Mouse (Mus musculus) intestine, embryonic 16.5 days (tissue): ENCODE measurements around the gene Cfb. TPM values are rescaled to one million over a fixed set of nuclear protein-coding genes. Genes with fewer than 3 reads are reported as not detected.
A peak's percentile ranks its signal among the peaks of the same experiment; 100 is the strongest.
"Not testable (repeated sequence)": the region's sequence is repeated elsewhere in the genome, so short reads cannot be mapped to it uniquely, and the experiment has no call there.

Experiments
- ATAC-seq: fragments of 200-750 bp; cut with Nextera tagmentation; 2 replicates; pipeline ENCODE4 v1.8.0; 2017; ENCODE audit warnings: moderate TSS enrichment, moderate library complexity
- H3K27ac ChIP-seq: fragments of 300-500 bp; sonication (generic); 2 replicates; pipeline ENCODE4 v1.5.1; 2014; ENCODE audit warnings: mild to moderate bottlenecking, low read length
- H3K27me3 ChIP-seq: fragments of 300-500 bp; sonication (generic); replicated peaks from 2 replicates; pipeline ENCODE4 v1.6.1; 2014; ENCODE audit warnings: low read length, control low read depth, mixed read lengths; ENCODE audit not compliant: control insufficient read depth, insufficient read depth
- H3K36me3 ChIP-seq: fragments of 300-500 bp; sonication (generic); 2 replicates; pipeline ENCODE4 v1.6.1; 2014; ENCODE audit warnings: low read length, control low read depth; ENCODE audit not compliant: control insufficient read depth, insufficient read depth
- H3K4me1 ChIP-seq: fragments of 300-500 bp; sonication (generic); 2 replicates; pipeline ENCODE4 v1.6.1; 2014; ENCODE audit warnings: low read length, control low read depth, mixed read lengths; ENCODE audit not compliant: control insufficient read depth, insufficient read depth
- H3K4me2 ChIP-seq: fragments of 300-500 bp; sonication (generic); 2 replicates; pipeline ENCODE4 v1.6.1; 2014; ENCODE audit warnings: low read depth, low read length, control low read depth
- H3K4me3 ChIP-seq: fragments of 300-500 bp; sonication (generic); 2 replicates; pipeline ENCODE4 v1.5.1; 2014; ENCODE audit warnings: mild to moderate bottlenecking, low read length
- H3K9ac ChIP-seq: fragments of 300-500 bp; sonication (generic); 2 replicates; pipeline ENCODE4 v1.6.1; 2014; ENCODE audit warnings: low read depth, low read length
- H3K9me3 ChIP-seq: fragments of 300-500 bp; sonication (generic); 2 replicates; pipeline ENCODE4 v1.6.1; 2016; ENCODE audit warnings: low read length, control low read depth; ENCODE audit not compliant: control insufficient read depth
- WGBS: fragments of 180-500 bp; shearing (Covaris S2); extraction: QIAGEN DNeasy Blood & Tissue Kit; methylation state at CpG from one replicate; pipeline ENCODE4 v1.1.7; 2014; 5-methylcytosine and 5-hydroxymethylcytosine counted together
- polyA plus RNA-seq: library from polyadenylated mRNA; unstranded; fragments of >200 nt; fragmentation: Nextera tagmentation; extraction: Ambion mirVana; gene quantifications from 2 replicates; pipeline ENCODE4 v1.2.1, GENCODE M21; 2015

Gene Cfb
- polyA plus RNA-seq, 1 experiment from 2014 or later: 95.8 TPM

- H3K4me1 ChIP-seq: peaks cover 19% of the 10 kb centered on the region
- WGBS: 93% methylated on average over 7 of the region's 7 CpGs
- no peak overlapping the region for H3K4me2 ChIP-seq
- no peak for ATAC-seq
- H3K27ac ChIP-seq: no peak overlapping the region
- peaks cover 13% of the 10 kb centered on the region; the same call in 1 of the 2 replicates for H3K36me3 ChIP-seq
- no peak overlapping the region for H3K9ac ChIP-seq
- H3K9me3 ChIP-seq: no peaks in the 10 kb centered on the region
- no peaks in the 10 kb centered on the region for H3K27me3 ChIP-seq
- no peak overlapping the region for H3K4me3 ChIP-seq
Measured at GRCm38 (mm10) chr17:34847615-34848014, 14.7 kb downstream of the Cfb start.

- 86% methylated on average over 6 of the region's 6 CpGs for WGBS
- ATAC-seq: no peak
- no peaks in the 10 kb centered on the region for H3K27me3 ChIP-seq
Measured at GRCm38 (mm10) chr17:34847192-34847591, 15.1 kb downstream of the Cfb start.

GRCm38 (mm10) chr17:34844884-34845283 is 17.4 kb downstream of the Cfb start:
- 90% methylated on average over 13 of the region's 13 CpGs for WGBS

More at GRCm38 (mm10) chr17:34847192-34847591, 15.1 kb downstream of the Cfb start:
- no peak overlapping the region for H3K9ac ChIP-seq
- peaks cover 19% of the 10 kb centered on the region for H3K4me1 ChIP-seq
- H3K9me3 ChIP-seq: no peaks in the 10 kb centered on the region
- H3K4me3 ChIP-seq: no peak overlapping the region
- H3K36me3 ChIP-seq: peaks cover 15% of the 10 kb centered on the region; the same call in 1 of the 2 replicates
- H3K27ac ChIP-seq: no peak overlapping the region
- H3K4me2 ChIP-seq: no peak overlapping the region

GRCm38 (mm10) chr17:34840736-34841307 is 21.5 kb downstream of the Cfb start:
- H3K9ac ChIP-seq: no peak overlapping the region
- peaks cover 29% of the 10 kb centered on the region for H3K36me3 ChIP-seq
- ATAC-seq: no peak
- no peak overlapping the region for H3K4me2 ChIP-seq
- no peak overlapping the region for H3K4me3 ChIP-seq
- 84% methylated on average over 6 of the region's 6 CpGs for WGBS
- H3K9me3 ChIP-seq: no peaks in the 10 kb centered on the region
- no peaks in the 10 kb centered on the region for H3K27me3 ChIP-seq
- H3K4me1 ChIP-seq: peaks cover 11% of the 10 kb centered on the region
- no peak overlapping the region for H3K27ac ChIP-seq

More at GRCm38 (mm10) chr17:34844884-34845283, 17.4 kb downstream of the Cfb start:
- H3K4me3 ChIP-seq: no peak overlapping the region
- H3K27ac ChIP-seq: no peak overlapping the region
- H3K4me1 ChIP-seq: peaks cover 6% of the 10 kb centered on the region
- no peaks in the 10 kb centered on the region for H3K9me3 ChIP-seq
- no peak overlapping the region for H3K4me2 ChIP-seq
- no peak for ATAC-seq
- H3K9ac ChIP-seq: no peak overlapping the region
- H3K27me3 ChIP-seq: no peaks in the 10 kb centered on the region
- H3K36me3 ChIP-seq: peaks cover 24% of the 10 kb centered on the region

- no peak overlapping the region for H3K4me3 ChIP-seq
- H3K27me3 ChIP-seq: no peaks in the 10 kb centered on the region
- ATAC-seq: no peak
- H3K36me3 ChIP-seq: peaks cover 20% of the 10 kb centered on the region; the same call in 1 of the 2 replicates
- no peak overlapping the region for H3K27ac ChIP-seq
- no peaks in the 10 kb centered on the region for H3K9me3 ChIP-seq
- H3K9ac ChIP-seq: no peak overlapping the region
- H3K4me2 ChIP-seq: no peak overlapping the region
- 85% methylated on average over 7 of the region's 7 CpGs for WGBS
- H3K4me1 ChIP-seq: peaks cover 13% of the 10 kb centered on the region
Measured at GRCm38 (mm10) chr17:34838785-34839184, 23.5 kb downstream of the Cfb start.

- H3K4me1 ChIP-seq: peaks cover 13% of the 10 kb centered on the region
- H3K27me3 ChIP-seq: no peaks in the 10 kb centered on the region
- H3K4me2 ChIP-seq: peak overlapping the region; percentile 94
- ATAC-seq: peak; percentile 35
- peak overlapping the region; percentile 82 for H3K27ac ChIP-seq
- H3K9me3 ChIP-seq: no peaks in the 10 kb centered on the region
- H3K4me3 ChIP-seq: peak overlapping the region; percentile 82
- H3K9ac ChIP-seq: peak overlapping the region; percentile 84
- peaks cover 18% of the 10 kb centered on the region; the same call in 1 of the 2 replicates for H3K36me3 ChIP-seq
- WGBS: 28% methylated on average over 43 of the region's 43 CpGs
Measured at GRCm38 (mm10) chr17:34837464-34838324, 24.6 kb downstream of the Cfb start.

- H3K36me3 ChIP-seq: peaks cover 18% of the 10 kb centered on the region
- peak within 1 kb of the TSS; percentile 94 for H3K4me2 ChIP-seq
- H3K9ac ChIP-seq: peak within 1 kb of the TSS; percentile 84
- H3K27ac ChIP-seq: peak within 1 kb of the TSS; percentile 82
- peak; percentile 94 for ATAC-seq
- no peaks in the 10 kb centered on the region for H3K27me3 ChIP-seq
- WGBS: under 1% methylated on average over 40 of the region's 40 CpGs
- H3K4me1 ChIP-seq: peaks cover 13% of the 10 kb centered on the region
- H3K9me3 ChIP-seq: no peaks in the 10 kb centered on the region
- H3K4me3 ChIP-seq: peak within 1 kb of the TSS; percentile 82
Measured at GRCm38 (mm10) chr17:34836856-34837221, 25.5 kb downstream of the Cfb start, which contains the start of the genes Stk19 and Dxo. Stk19 (minus strand) TSS chr17:34836945. Dxo (plus strand) TSS chr17:34837019.

GRCm38 (mm10) chr17:34836155-34836855 is 26.0 kb downstream of the Cfb start:
- H3K4me3 ChIP-seq: peak overlapping the region; percentile 82
- WGBS: 3% methylated on average over 48 of the region's 48 CpGs
- no peaks in the 10 kb centered on the region for H3K27me3 ChIP-seq
- H3K4me1 ChIP-seq: peaks cover 13% of the 10 kb centered on the region
- H3K4me2 ChIP-seq: peak overlapping the region; percentile 72
- peak overlapping the region; percentile 84 for H3K9ac ChIP-seq
- peak overlapping the region; percentile 63; the same call in 1 of the 2 replicates for H3K27ac ChIP-seq
- H3K36me3 ChIP-seq: peaks cover 19% of the 10 kb centered on the region
- H3K9me3 ChIP-seq: no peaks in the 10 kb centered on the region
- peak; percentile 80 for ATAC-seq

GRCm38 (mm10) chr17:34830776-34831175 is 31.5 kb downstream of the Cfb start:
- H3K9ac ChIP-seq, ATAC-seq, H3K27me3 ChIP-seq, H3K4me1 ChIP-seq, H3K9me3 ChIP-seq, H3K4me2 ChIP-seq, H3K4me3 ChIP-seq, H3K27ac ChIP-seq: not testable (repeated sequence)
- peaks cover 16% of the 10 kb centered on the region for H3K36me3 ChIP-seq
- WGBS: 90% methylated on average over 1 of the region's 1 CpGs
